Mouse (Mus musculus): Measurements from ENCODE around the gene Cldn7.

GRCm38 (mm10) chr11:69994401-69995090, 30.0 kb downstream of the Cldn7 start:
- no peak for TF ChIP-seq CTCF (IDR thresholded peaks at IDR 0.05; ENCODE audit: insufficient read depth, low read length)
- TF ChIP-seq POLR2A (IDR thresholded peaks at IDR 0.05; ENCODE audit: borderline replicate concordance, extremely low read depth, low read depth, low read length): no peak
